Mouse (Mus musculus) lung, adult 2 months (tissue): ENCODE measurements around the gene Car12. TPM values are rescaled to one million over a fixed set of nuclear protein-coding genes. Genes with fewer than 3 reads are reported as not detected.

ENCODE experiments used
- DNase-seq: peaks from one replicate; pipeline ENCODE4 v3.0.0; 2022
- H3K4me1 ChIP-seq: fragments of 200-500 bp; 2 replicates; pipeline ENCODE4 v1.6.1; 2011; ENCODE audit warnings: low read length; ENCODE audit not compliant: control insufficient read depth, insufficient read depth
- H3K4me3 ChIP-seq: fragments of 200-500 bp; replicated peaks from 2 replicates; pipeline ENCODE3; 2011; ENCODE audit warnings: low read depth, mild to moderate bottlenecking, control low read depth, low read length; ENCODE audit errors: extremely low read depth
- CTCF ChIP-seq: fragments of 200-500 bp; IDR thresholded peaks from 2 replicates; pipeline ENCODE4 v1.5.1; 2011; ENCODE audit warnings: mild to moderate bottlenecking, low read length, control low read depth; ENCODE audit not compliant: insufficient read depth
- POLR2A ChIP-seq: fragments of 200-500 bp; IDR thresholded peaks from 2 replicates; pipeline ENCODE4 v1.6.1; 2011; ENCODE audit warnings: low read depth, mild to moderate bottlenecking, control low read depth, low read length, borderline replicate concordance; ENCODE audit errors: extremely low read depth
- WGBS: fragments of 180-500 bp; shearing (Covaris S2); methylation state at CpG from one replicate; pipeline ENCODE4 v1.1.7; 2018; 5-methylcytosine and 5-hydroxymethylcytosine counted together
- polyA plus RNA-seq: library from polyadenylated mRNA; depleted of rRNA; stranded (reverse); fragments of >200 nt; gene quantifications from 2 replicates; pipeline ENCODE4 v1.2.3, GENCODE M21; 2012; rRNA removed

Gene Car12
- 0.88 and 6.7 TPM in 2 replicates for polyA plus RNA-seq

GRCm38 (mm10) chr9:66713135-66714021 is at the start of gene Car12:
Gene Car12, plus strand, starts transcription at chr9:66713686.
- Histone ChIP-seq H3K4me1 (peaks cover 3% of the 10 kb centered on the region), H3K4me3 (peak within 1 kb of the TSS; percentile 45)
- WGBS = 16% methylated on average over 29 of the region's 29 CpGs
- no peak for DNase-seq
- TF ChIP-seq POLR2A = no peak
- no peak for TF ChIP-seq CTCF

- DNase-seq = no peak
- WGBS = 79% methylated on average over 3 of the region's 3 CpGs
Measured at GRCm38 (mm10) chr9:66663764-66664163, 49.7 kb upstream of the Car12 start.

DNA sequence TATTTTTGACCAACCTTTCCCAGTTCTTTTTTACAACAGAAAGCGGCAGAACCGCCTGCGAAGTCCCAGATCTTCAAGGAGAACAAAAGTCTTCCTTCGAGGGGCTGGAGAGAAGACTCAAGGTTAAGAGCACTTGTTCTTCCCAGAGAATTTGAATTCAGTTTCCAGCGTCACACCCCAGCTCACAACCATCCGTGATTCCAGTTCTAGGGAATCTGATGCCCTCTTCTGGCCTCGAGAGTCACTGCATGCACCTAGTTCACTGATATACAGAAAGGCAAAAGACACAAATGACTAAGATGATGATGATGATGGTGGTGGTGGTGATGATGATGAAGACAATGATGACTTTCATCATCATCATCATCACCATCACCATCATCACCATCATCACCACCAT is 48.9 kb upstream of the Car12 start:
- DNase-seq = no peak
- Histone ChIP-seq H3K4me3 (no peak overlapping the region), H3K4me1 (peaks cover 7% of the 10 kb centered on the region; the same call in 1 of the 2 replicates)
- TF ChIP-seq POLR2A (no peak), CTCF (no peak)
- WGBS = 89% methylated on average over 7 of the region's 7 CpGs

More at GRCm38 (mm10) chr9:66663764-66664163, 49.7 kb upstream of the Car12 start:
- no peak overlapping the region for H3K4me3 ChIP-seq
- H3K4me1 ChIP-seq = peaks cover 7% of the 10 kb centered on the region; the same call in 1 of the 2 replicates
- TF ChIP-seq POLR2A = no peak
- no peak for TF ChIP-seq CTCF

GRCm38 (mm10) chr9:66666153-66666552 is 47.3 kb upstream of the Car12 start:
- Histone ChIP-seq H3K4me1 (peaks cover 7% of the 10 kb centered on the region; the same call in 1 of the 2 replicates), H3K4me3 (no peak overlapping the region)
- no peak for TF ChIP-seq CTCF
- no peak for TF ChIP-seq POLR2A
- 50% methylated on average over 3 of the region's 3 CpGs for WGBS
- DNase-seq = no peak

- 71% methylated on average over 6 of the region's 6 CpGs for WGBS
- DNase-seq = no peak
- TF ChIP-seq CTCF (no peak), POLR2A (no peak)
- peaks cover 7% of the 10 kb centered on the region; the same call in 1 of the 2 replicates for H3K4me1 ChIP-seq
- H3K4me3 ChIP-seq = no peak overlapping the region
Measured at GRCm38 (mm10) chr9:66667046-66667445, 46.4 kb upstream of the Car12 start.

DNA sequence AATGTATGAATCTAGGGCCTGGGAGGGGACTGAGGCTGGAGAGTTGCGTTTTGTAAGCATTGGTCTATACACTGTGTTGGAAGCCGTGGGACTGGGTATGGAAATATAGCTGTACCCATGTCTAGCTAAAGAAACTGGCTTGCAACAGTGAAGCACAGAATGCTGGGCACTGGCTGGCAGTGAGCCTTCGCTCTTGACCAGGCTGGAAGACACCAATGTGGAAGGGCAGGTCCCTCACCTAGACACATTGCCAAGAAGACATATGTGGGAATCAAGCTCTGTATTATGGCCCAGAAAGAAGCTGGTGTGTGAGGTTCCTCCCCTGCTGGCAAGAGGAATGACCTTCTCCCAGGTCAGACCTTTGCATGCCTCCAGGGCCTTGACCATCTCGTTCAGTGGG is 45.6 kb upstream of the Car12 start:
- WGBS = 96% methylated on average over 4 of the region's 4 CpGs
- TF ChIP-seq CTCF (no peak), POLR2A (no peak)
- peaks cover 7% of the 10 kb centered on the region; the same call in 1 of the 2 replicates for H3K4me1 ChIP-seq
- no peak overlapping the region for H3K4me3 ChIP-seq
- DNase-seq = no peak

DNA sequence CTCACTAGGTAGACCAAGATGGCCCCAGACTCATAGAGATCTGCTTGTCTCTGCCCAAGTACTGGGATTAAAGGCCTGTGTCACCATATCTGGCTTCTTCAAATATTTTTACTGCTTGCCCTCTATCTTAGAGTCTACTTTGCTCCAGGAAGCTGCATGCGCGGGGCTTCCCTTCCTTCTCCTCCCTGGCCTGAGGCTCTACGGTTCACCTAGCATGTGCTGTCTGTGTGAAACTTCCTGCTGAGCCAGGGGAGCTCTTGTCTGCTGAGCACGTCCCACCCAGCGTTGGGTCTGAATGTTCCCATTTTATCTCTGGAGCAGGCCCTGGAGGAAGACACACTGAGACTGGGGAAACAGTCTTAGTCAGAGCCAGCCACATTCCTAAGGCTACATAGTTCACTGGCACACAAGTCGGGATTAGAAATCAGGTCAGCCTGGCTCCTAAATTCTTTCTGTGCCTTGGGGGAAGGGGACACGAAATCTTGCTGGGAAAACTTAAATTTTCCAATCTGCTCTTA is 43.9 kb upstream of the Car12 start:
- no peak for DNase-seq
- no peak for TF ChIP-seq CTCF
- TF ChIP-seq POLR2A = no peak
- 37% methylated on average over 7 of the region's 7 CpGs for WGBS
- Histone ChIP-seq H3K4me3 (no peak overlapping the region), H3K4me1 (peaks cover 9% of the 10 kb centered on the region)

GRCm38 (mm10) chr9:66673771-66674170 is 39.7 kb upstream of the Car12 start:
- DNase-seq = no peak
- Histone ChIP-seq H3K4me1 (peaks cover 2% of the 10 kb centered on the region; the same call in 1 of the 2 replicates), H3K4me3 (no peak overlapping the region)
- 47% methylated on average over 2 of the region's 2 CpGs for WGBS
- no peak for TF ChIP-seq CTCF
- no peak for TF ChIP-seq POLR2A

GRCm38 (mm10) chr9:66675566-66675965 is 37.9 kb upstream of the Car12 start:
- Histone ChIP-seq H3K4me1 (peaks cover 2% of the 10 kb centered on the region; the same call in 1 of the 2 replicates), H3K4me3 (no peak overlapping the region)
- DNase-seq = no peak
- TF ChIP-seq CTCF (no peak), POLR2A (no peak)
- WGBS = 84% methylated on average over 1 of the region's 1 CpGs
